Mouse (Mus musculus) forebrain, embryonic 12.5 days (tissue): ENCODE data around the gene Tango2. TPM values are rescaled to one million over a fixed set of nuclear protein-coding genes. Genes with fewer than 3 reads are reported as not detected.
A peak's percentile ranks its signal among the peaks of the same experiment; 100 is the strongest.
"Not testable (repeated sequence)": the region's sequence is repeated elsewhere in the genome, so short reads cannot be mapped to it uniquely, and the experiment has no call there.

Experiments used
- ATAC-seq: fragments of 200-750 bp; cut with Nextera tagmentation; 2 replicates; pipeline ENCODE4 v1.8.0; 2017; ENCODE audit warnings: moderate TSS enrichment; ENCODE audit not compliant: low FRiP score
- H3K27ac ChIP-seq: fragments of 300-500 bp; sonication (generic); 2 replicates; pipeline ENCODE4 v1.5.1; 2016; ENCODE audit warnings: mild to moderate bottlenecking
- H3K27me3 ChIP-seq: fragments of 300-500 bp; sonication (generic); 2 replicates; pipeline ENCODE4 v1.6.1; 2016; ENCODE audit warnings: mild to moderate bottlenecking
- H3K36me3 ChIP-seq: fragments of 300-500 bp; sonication (generic); replicated peaks from 2 replicates; pipeline ENCODE4 v1.6.1; 2016; ENCODE audit warnings: mild to moderate bottlenecking
- H3K4me1 ChIP-seq: fragments of 300-500 bp; sonication (generic); 2 replicates; pipeline ENCODE4 v1.6.1; 2016
- H3K4me2 ChIP-seq: fragments of 300-500 bp; sonication (generic); 2 replicates; pipeline ENCODE4 v1.6.1; 2016; ENCODE audit warnings: mild to moderate bottlenecking, moderate library complexity
- H3K4me3 ChIP-seq: fragments of 300-500 bp; sonication (generic); replicated peaks from 2 replicates; pipeline ENCODE4 v1.5.1; 2016; ENCODE audit warnings: mild to moderate bottlenecking
- H3K9ac ChIP-seq: fragments of 300-500 bp; sonication (generic); 2 replicates; pipeline ENCODE4 v1.6.1; 2016; ENCODE audit warnings: mild to moderate bottlenecking
- H3K9me3 ChIP-seq: fragments of 300-500 bp; sonication (generic); 2 replicates; pipeline ENCODE4 v1.6.1; 2016
- WGBS: fragments of 180-500 bp; shearing (Covaris S2); methylation state at CpG from one replicate; pipeline ENCODE4 v1.1.7; 2016; 5-methylcytosine and 5-hydroxymethylcytosine counted together
- polyA plus RNA-seq: library from polyadenylated mRNA; unstranded; fragments of >200 nt; fragmentation: Nextera tagmentation; extraction: Ambion mirVana; gene quantifications from 2 replicates; pipeline ENCODE4 v1.2.1, GENCODE M21; 2016

Gene Tango2
- polyA plus RNA-seq, 1 experiment from 2014 or later: 41.5 TPM

GRCm38 (mm10) chr16:18333976-18334375 is 13.9 kb downstream of the Tango2 start:
- Histone ChIP-seq H3K27me3 (no peaks in the 10 kb centered on the region), H3K9ac (no peak overlapping the region), H3K27ac (no peak overlapping the region), H3K36me3 (peaks cover 4% of the 10 kb centered on the region; the same call in 1 of the 2 replicates), H3K4me1 (no peaks in the 10 kb centered on the region), H3K9me3 (no peaks in the 10 kb centered on the region), H3K4me3 (no peak overlapping the region), H3K4me2 (no peak overlapping the region)
- no peak for ATAC-seq
- WGBS: 88% methylated on average over 3 of the region's 3 CpGs

- Histone ChIP-seq H3K36me3 (no peaks in the 10 kb centered on the region), H3K27ac (no peak overlapping the region), H3K9ac (no peak overlapping the region), H3K4me2 (no peak overlapping the region), H3K4me3 (no peak overlapping the region), H3K4me1 (no peaks in the 10 kb centered on the region), H3K27me3 (no peaks in the 10 kb centered on the region), H3K9me3 (no peaks in the 10 kb centered on the region)
- ATAC-seq: no peak
- 90% methylated on average over 1 of the region's 1 CpGs for WGBS
These were observed 19.4 kb downstream of the Tango2 start for GRCm38 (mm10) chr16:18328524-18328923.

DNA sequence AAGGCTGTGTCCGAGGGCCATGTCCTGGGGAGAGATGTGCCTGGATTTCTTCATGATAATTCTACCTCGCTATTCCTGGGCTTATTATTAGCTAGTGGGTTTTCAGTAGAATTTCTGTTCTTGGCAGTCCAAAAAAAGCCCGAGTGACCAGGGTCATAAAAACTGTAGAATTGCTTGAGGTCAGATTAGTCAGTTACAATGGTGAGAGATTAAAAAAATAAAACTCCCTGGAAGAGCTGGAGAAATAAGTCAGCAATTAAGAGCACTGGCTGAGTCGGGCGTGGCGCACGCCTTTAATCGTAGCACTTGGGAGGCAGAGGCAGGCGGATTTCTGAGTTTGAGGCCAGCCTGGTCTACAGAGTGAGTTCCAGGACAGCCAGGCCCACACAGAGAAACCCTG is 20.0 kb downstream of the Tango2 start:
- Histone ChIP-seq H3K9me3 (no peaks in the 10 kb centered on the region), H3K36me3 (0 out of 2 replicates have a peak, but pooled peaks cover under 1% of the 10 kb centered on the region), H3K4me1 (no peaks in the 10 kb centered on the region), H3K4me2 (no peak overlapping the region), H3K27ac (no peak overlapping the region), H3K9ac (no peak overlapping the region), H3K4me3 (no peak overlapping the region), H3K27me3 (no peaks in the 10 kb centered on the region)
- no peak for ATAC-seq
- 91% methylated on average over 9 of the region's 9 CpGs for WGBS

DNA sequence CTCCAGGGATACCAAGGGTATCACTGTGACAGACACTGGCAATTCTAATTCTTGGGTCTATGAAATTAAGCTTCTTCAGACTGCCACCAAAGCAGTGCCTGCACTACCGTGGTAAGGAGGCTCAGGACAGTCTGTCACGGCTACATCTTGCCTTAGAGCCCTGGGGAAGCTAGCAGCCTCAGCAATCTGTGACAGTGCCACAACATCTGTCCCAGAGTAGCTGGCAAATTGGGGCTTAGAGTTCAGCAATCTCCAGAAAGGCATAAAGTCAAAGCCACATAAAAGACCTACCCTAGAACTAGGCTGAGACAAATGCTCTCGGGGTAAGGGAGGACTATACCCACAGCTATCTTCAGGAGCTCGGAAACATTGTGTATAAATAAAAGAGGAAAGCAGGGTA is 22.2 kb downstream of the Tango2 start:
- no peaks in the 10 kb centered on the region for H3K27me3 ChIP-seq
- no peaks in the 10 kb centered on the region for H3K9me3 ChIP-seq
- H3K4me1 ChIP-seq: no peaks in the 10 kb centered on the region
- WGBS: 89% methylated on average over 4 of the region's 4 CpGs
- no peak for ATAC-seq
- no peak overlapping the region for H3K27ac ChIP-seq
- H3K36me3 ChIP-seq: peaks cover 11% of the 10 kb centered on the region
- no peak overlapping the region for H3K4me2 ChIP-seq
- no peak overlapping the region for H3K4me3 ChIP-seq
- H3K9ac ChIP-seq: no peak overlapping the region

- no peak for ATAC-seq
- Histone ChIP-seq H3K27me3 (no peaks in the 10 kb centered on the region), H3K27ac (no peak overlapping the region), H3K36me3 (peaks cover 11% of the 10 kb centered on the region), H3K9me3 (no peaks in the 10 kb centered on the region), H3K9ac (no peak overlapping the region), H3K4me1 (no peaks in the 10 kb centered on the region), H3K4me3 (no peak overlapping the region), H3K4me2 (no peak overlapping the region)
- 80% methylated on average over 6 of the region's 6 CpGs for WGBS
These were observed 23.9 kb downstream of the Tango2 start for GRCm38 (mm10) chr16:18324031-18324430.

DNA sequence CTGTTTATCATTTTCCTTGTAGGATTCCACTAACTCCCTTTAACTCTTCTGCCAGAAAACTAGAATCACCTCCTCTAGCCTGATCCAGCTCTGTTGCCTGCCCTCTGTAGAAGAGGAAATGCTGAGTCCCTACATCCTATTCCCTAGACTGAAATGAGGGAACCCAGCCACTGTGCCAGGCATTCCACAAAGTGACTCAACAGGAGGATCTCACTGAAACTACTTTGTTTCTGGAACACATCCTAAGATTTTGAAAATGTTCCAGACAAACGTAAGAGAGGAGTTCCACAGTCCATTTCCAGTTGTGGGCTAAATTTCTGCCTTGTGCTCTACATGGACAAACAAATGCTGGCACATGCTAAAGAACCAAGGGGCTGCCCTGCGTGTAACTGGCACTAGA is 24.4 kb downstream of the Tango2 start:
- no peak overlapping the region for H3K4me2 ChIP-seq
- H3K9ac ChIP-seq: no peak overlapping the region
- no peaks in the 10 kb centered on the region for H3K4me1 ChIP-seq
- no peaks in the 10 kb centered on the region for H3K27me3 ChIP-seq
- no peak overlapping the region for H3K4me3 ChIP-seq
- peaks cover 11% of the 10 kb centered on the region for H3K36me3 ChIP-seq
- no peaks in the 10 kb centered on the region for H3K9me3 ChIP-seq
- ATAC-seq: no peak
- 90% methylated on average over 2 of the region's 2 CpGs for WGBS
- H3K27ac ChIP-seq: no peak overlapping the region

DNA sequence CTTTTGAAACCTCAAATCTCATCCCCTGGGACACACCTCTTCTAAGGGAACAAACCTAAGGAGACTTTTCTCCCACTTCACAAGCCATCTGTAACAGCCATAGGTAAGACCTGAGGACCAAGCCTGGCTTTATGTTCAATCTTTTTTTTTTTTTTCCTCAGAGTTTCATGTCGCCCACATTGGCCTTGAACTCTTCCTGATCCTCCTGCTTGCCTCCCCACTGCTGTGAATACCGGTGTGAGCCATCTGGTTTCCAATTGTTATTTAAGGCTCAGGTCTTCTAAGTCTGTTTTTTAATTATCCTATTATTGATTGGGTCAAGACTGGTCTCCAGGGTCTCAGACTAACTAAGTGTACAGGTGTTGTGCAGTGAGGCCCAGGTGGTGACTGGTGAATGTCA is 26.5 kb downstream of the Tango2 start:
- Histone ChIP-seq H3K4me1 (no peaks in the 10 kb centered on the region), H3K27ac (no peak overlapping the region), H3K4me2 (no peak overlapping the region), H3K36me3 (peaks cover 11% of the 10 kb centered on the region), H3K27me3 (no peaks in the 10 kb centered on the region), H3K9ac (no peak overlapping the region), H3K9me3 (no peaks in the 10 kb centered on the region), H3K4me3 (no peak overlapping the region)
- 91% methylated on average over 2 of the region's 2 CpGs for WGBS
- ATAC-seq: no peak

GRCm38 (mm10) chr16:18318992-18319391 is 28.9 kb downstream of the Tango2 start:
- H3K4me3 ChIP-seq: no peak overlapping the region
- H3K4me1 ChIP-seq: no peaks in the 10 kb centered on the region
- H3K9ac ChIP-seq: no peak overlapping the region
- no peak overlapping the region for H3K4me2 ChIP-seq
- H3K27me3 ChIP-seq: no peaks in the 10 kb centered on the region
- H3K27ac ChIP-seq: no peak overlapping the region
- peaks cover 11% of the 10 kb centered on the region for H3K36me3 ChIP-seq
- WGBS: 82% methylated on average over 3 of the region's 3 CpGs
- H3K9me3 ChIP-seq: no peaks in the 10 kb centered on the region
- ATAC-seq: no peak

GRCm38 (mm10) chr16:18308159-18308558 is 39.7 kb downstream of the Tango2 start:
- ATAC-seq: no peak
- peaks cover 27% of the 10 kb centered on the region for H3K36me3 ChIP-seq

GRCm38 (mm10) chr16:18289614-18290013 is 58.3 kb downstream of the Tango2 start:
- WGBS: 3% methylated on average over 10 of the region's 10 CpGs
- Histone ChIP-seq H3K27ac (peak overlapping the region; percentile 46; the same call in 1 of the 2 replicates), H3K36me3 (peaks cover 26% of the 10 kb centered on the region), H3K4me2 (peak overlapping the region; percentile 72), H3K4me1 (peaks cover 31% of the 10 kb centered on the region), H3K4me3 (peak overlapping the region; percentile 88)
- H3K9me3 ChIP-seq, ATAC-seq, H3K9ac ChIP-seq, H3K27me3 ChIP-seq: not testable (repeated sequence)

More at GRCm38 (mm10) chr16:18308159-18308558, 39.7 kb downstream of the Tango2 start:
- H3K9me3 ChIP-seq: no peaks in the 10 kb centered on the region
- no peak overlapping the region for H3K4me2 ChIP-seq
- H3K4me3 ChIP-seq: no peak overlapping the region
- no peak overlapping the region for H3K9ac ChIP-seq
- no peaks in the 10 kb centered on the region for H3K27me3 ChIP-seq
- H3K4me1 ChIP-seq: no peaks in the 10 kb centered on the region
- H3K27ac ChIP-seq: no peak overlapping the region
- whole genome bisulfite sequencing: 91% methylated on average over 1 of the region's 1 CpGs

GRCm38 (mm10) chr16:18289067-18289588 is 58.8 kb downstream of the Tango2 start, which contains the start of gene Dgcr8:
Gene Dgcr8 (minus strand): TSS chr16:18289246.
- Histone ChIP-seq H3K36me3 (peaks cover 30% of the 10 kb centered on the region), H3K4me1 (peaks cover 31% of the 10 kb centered on the region), H3K27ac (peak within 1 kb of the TSS; percentile 90), H3K9ac (peak within 1 kb of the TSS; percentile 97), H3K27me3 (no peaks in the 10 kb centered on the region), H3K4me2 (peak within 1 kb of the TSS; percentile 72), H3K9me3 (no peaks in the 10 kb centered on the region), H3K4me3 (peak within 1 kb of the TSS; percentile 88)
- WGBS: under 1% methylated on average over 57 of the region's 71 CpGs
- ATAC-seq: peak; percentile 100

- Histone ChIP-seq H3K4me2 (peak overlapping the region; percentile 72), H3K9ac (peak overlapping the region; percentile 97), H3K27ac (peak overlapping the region; percentile 90), H3K36me3 (peaks cover 35% of the 10 kb centered on the region), H3K9me3 (no peaks in the 10 kb centered on the region), H3K4me3 (peak overlapping the region; percentile 88), H3K27me3 (no peaks in the 10 kb centered on the region), H3K4me1 (peaks cover 31% of the 10 kb centered on the region)
- under 1% methylated on average over 30 of the region's 31 CpGs for WGBS
- ATAC-seq: peak; percentile 74
These were observed 59.3 kb downstream of the Tango2 start for GRCm38 (mm10) chr16:18288581-18289061.

- Histone ChIP-seq H3K4me2 (peak overlapping the region; percentile 72), H3K27me3 (no peaks in the 10 kb centered on the region), H3K27ac (peak overlapping the region; percentile 90; the same call in 1 of the 2 replicates), H3K4me1 (peaks cover 31% of the 10 kb centered on the region), H3K4me3 (peak overlapping the region; percentile 88), H3K9me3 (no peaks in the 10 kb centered on the region), H3K36me3 (peaks cover 40% of the 10 kb centered on the region), H3K9ac (peak overlapping the region; percentile 97)
- no peak for ATAC-seq
- WGBS: 2% methylated on average over 4 of the region's 4 CpGs
These were observed 59.7 kb downstream of the Tango2 start for GRCm38 (mm10) chr16:18288166-18288565.
